Mouse (Mus musculus) megakaryocyte-erythroid progenitor cell, adult 5-6 weeks (primary cell): ENCODE data around the gene Ror1. TPM values are rescaled to one million over a fixed set of nuclear protein-coding genes. Genes with fewer than 3 reads are reported as not detected.

ENCODE experiments used
- ATAC-seq: replicated peaks from 2 replicates; pipeline ENCODE4 v1.8.0; 2016; ENCODE audit warnings: mild to moderate bottlenecking, inconsistent platforms; ENCODE audit not compliant: severe bottlenecking, poor library complexity, low FRiP score, low TSS enrichment
- total RNA-seq, 2 experiments: library from RNA; stranded (forward) in 1 of 2; stranded (reverse) in 1 of 2; fragments of 200-1000, 215-1000 nt in 1 of 2; fragments of >200 nt in 1 of 2; fragmentation: Nextera tagmentation in 1 of 2; gene quantifications; 2 replicates each; pipeline ENCODE4 v1.2.3; 2014 to 2017

Gene Ror1
- total RNA-seq, 2 experiments from 2014 or later, result not detected

GRCm38 (mm10) chr4:100201322-100201721 lies 105.7 kb downstream of the Ror1 start:
- no peak for ATAC-seq

GRCm38 (mm10) chr4:100203066-100203465 lies 107.5 kb downstream of the Ror1 start:
- no peak for ATAC-seq

- no peak for ATAC-seq
Measured at GRCm38 (mm10) chr4:100203688-100204087, 108.1 kb downstream of the Ror1 start.

- no peak for ATAC-seq
Measured at GRCm38 (mm10) chr4:100204381-100204780, 108.8 kb downstream of the Ror1 start.

- no peak for ATAC-seq
Measured at GRCm38 (mm10) chr4:100208081-100208480, 112.5 kb downstream of the Ror1 start.

GRCm38 (mm10) chr4:100209106-100209505 lies 113.5 kb downstream of the Ror1 start:
- ATAC-seq, result no peak

GRCm38 (mm10) chr4:100211331-100211730 lies 115.7 kb downstream of the Ror1 start:
- no peak for ATAC-seq

GRCm38 (mm10) chr4:100214324-100215215 lies 119.0 kb downstream of the Ror1 start:
- peak; percentile 57; the same call in 1 of the 2 replicates for ATAC-seq

- no peak for ATAC-seq
Measured at GRCm38 (mm10) chr4:100216587-100216986, 121.0 kb downstream of the Ror1 start.

GRCm38 (mm10) chr4:100219026-100219425 lies 123.4 kb downstream of the Ror1 start:
- no peak for ATAC-seq

- ATAC-seq, result no peak
Measured at GRCm38 (mm10) chr4:100219599-100219998, 124.0 kb downstream of the Ror1 start.

GRCm38 (mm10) chr4:100221978-100222737 lies 126.6 kb downstream of the Ror1 start:
- ATAC-seq, result no peak

- peak; percentile 75 for ATAC-seq
Measured at GRCm38 (mm10) chr4:100223532-100223931, 127.9 kb downstream of the Ror1 start.

- no peak for ATAC-seq
Measured at GRCm38 (mm10) chr4:100223965-100224364, 128.4 kb downstream of the Ror1 start.

GRCm38 (mm10) chr4:100226619-100227018 lies 131.0 kb downstream of the Ror1 start:
- no peak for ATAC-seq

- no peak for ATAC-seq
Measured at GRCm38 (mm10) chr4:100228106-100228505, 132.5 kb downstream of the Ror1 start.

GRCm38 (mm10) chr4:100230245-100230644 lies 134.7 kb downstream of the Ror1 start:
- ATAC-seq, result no peak

GRCm38 (mm10) chr4:100230963-100231362 lies 135.4 kb downstream of the Ror1 start:
- ATAC-seq, result no peak

- no peak for ATAC-seq
Measured at GRCm38 (mm10) chr4:100231906-100232305, 136.3 kb downstream of the Ror1 start.

- peak; percentile 44 for ATAC-seq
Measured at GRCm38 (mm10) chr4:100232541-100232940, 136.9 kb downstream of the Ror1 start.
